Mouse (Mus musculus): ENCODE results near the gene Lin7a. TPM values are rescaled to one million over a fixed set of nuclear protein-coding genes. Genes with fewer than 3 reads are reported as not detected.

The Lin7a gene
- polyA plus RNA-seq, 1 experiment from 2014 or later, result 0.74 TPM

DNA sequence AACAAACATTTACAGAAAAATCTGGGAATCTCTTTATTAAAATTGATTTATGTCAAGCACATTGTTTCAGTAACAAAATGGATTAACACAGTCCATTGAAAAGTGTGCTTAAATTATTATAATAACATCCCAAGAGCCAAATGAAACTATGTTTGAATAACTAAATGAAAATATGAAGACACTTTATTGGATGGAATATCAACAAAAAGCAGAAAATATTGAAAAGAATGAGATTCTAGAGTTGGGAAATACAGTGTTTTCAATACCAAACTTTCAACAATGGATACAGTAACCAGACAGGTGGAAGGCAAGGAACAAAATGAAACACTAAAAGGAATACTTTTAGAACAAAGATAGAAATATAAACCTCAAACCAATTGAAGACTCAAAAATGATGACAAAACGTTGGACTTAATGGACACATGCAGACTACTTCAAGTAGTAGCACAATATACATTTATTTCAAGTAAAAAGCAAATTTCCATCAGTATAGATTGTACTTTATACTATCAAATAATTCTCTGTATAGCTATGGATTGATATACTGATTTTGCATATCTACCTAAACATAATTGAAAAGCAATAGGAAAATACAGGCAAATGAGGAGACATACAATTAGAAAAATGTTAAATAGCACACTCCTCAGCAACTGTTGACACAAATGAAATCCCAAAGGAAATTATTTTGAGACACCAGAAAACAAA is 28.6 kb upstream of the Lin7a start:
- H3K4me1 ChIP-seq (replicated peaks; ENCODE audit: control insufficient read depth, insufficient read depth), result no peaks in the 10 kb centered on the region
- no peaks in the 10 kb centered on the region for H3K9me3 ChIP-seq (ENCODE audit: control insufficient read depth, low read length)
- no peak overlapping the region for H3K27ac ChIP-seq (replicated peaks)
- 74% methylated on average over 1 of the region's 1 CpGs for WGBS
- ATAC-seq (ENCODE audit: low FRiP score, low TSS enrichment), result no peak
- TF ChIP-seq EP300 (optimal IDR thresholded peaks at IDR 0.05), result no peak
- TF ChIP-seq CTCF (IDR thresholded peaks at IDR 0.05; ENCODE audit: low read depth), result no peak
- H3K36me3 ChIP-seq (ENCODE audit: control insufficient read depth, insufficient read depth, low read length), result no peaks in the 10 kb centered on the region
- no peak overlapping the region for H3K9ac ChIP-seq (ENCODE audit: low read length)
- no peak overlapping the region for H3K4me3 ChIP-seq (ENCODE audit: low read depth, low read length)
- no peak overlapping the region for H3K4me2 ChIP-seq (replicated peaks; ENCODE audit: low read depth)
- no peaks in the 10 kb centered on the region for H3K27me3 ChIP-seq (ENCODE audit: control insufficient read depth, insufficient read depth, low read length)
- no peak for DNase-seq (ENCODE audit: low spot score)

DNA sequence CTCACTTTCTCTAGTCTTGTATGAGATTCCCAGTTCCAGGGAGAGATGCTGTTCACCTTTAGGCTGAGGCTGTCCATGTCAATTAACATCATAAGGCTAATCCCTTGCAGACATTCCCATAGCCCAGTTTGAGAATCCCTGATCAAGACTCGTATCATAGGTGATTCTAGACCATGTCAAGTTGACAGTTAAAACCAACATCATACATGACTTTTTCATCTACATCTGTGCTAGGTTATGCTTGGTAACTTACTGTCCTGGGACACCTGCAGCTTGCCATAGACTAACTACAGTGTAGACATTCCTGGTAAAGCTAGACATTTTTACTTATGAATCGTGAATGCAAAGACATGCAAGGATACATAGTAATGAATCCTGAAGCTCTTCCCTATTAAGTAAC is 27.3 kb upstream of the Lin7a start:
- H3K27ac ChIP-seq (replicated peaks), result no peak overlapping the region
- no peak for DNase-seq (ENCODE audit: low spot score)
- H3K9me3 ChIP-seq (ENCODE audit: control insufficient read depth, low read length), result no peaks in the 10 kb centered on the region
- no peak overlapping the region for H3K9ac ChIP-seq (ENCODE audit: low read length)
- H3K36me3 ChIP-seq (ENCODE audit: control insufficient read depth, insufficient read depth, low read length), result no peaks in the 10 kb centered on the region
- no peak overlapping the region for H3K4me2 ChIP-seq (replicated peaks; ENCODE audit: low read depth)
- no peaks in the 10 kb centered on the region for H3K27me3 ChIP-seq (ENCODE audit: control insufficient read depth, insufficient read depth, low read length)
- TF ChIP-seq CTCF (IDR thresholded peaks at IDR 0.05; ENCODE audit: low read depth), result no peak
- TF ChIP-seq EP300 (optimal IDR thresholded peaks at IDR 0.05), result no peak
- no peaks in the 10 kb centered on the region for H3K4me1 ChIP-seq (replicated peaks; ENCODE audit: control insufficient read depth, insufficient read depth)
- H3K4me3 ChIP-seq (ENCODE audit: low read depth, low read length), result no peak overlapping the region
- 88% methylated on average over 2 of the region's 2 CpGs for WGBS
- ATAC-seq (ENCODE audit: low FRiP score, low TSS enrichment), result no peak

DNA sequence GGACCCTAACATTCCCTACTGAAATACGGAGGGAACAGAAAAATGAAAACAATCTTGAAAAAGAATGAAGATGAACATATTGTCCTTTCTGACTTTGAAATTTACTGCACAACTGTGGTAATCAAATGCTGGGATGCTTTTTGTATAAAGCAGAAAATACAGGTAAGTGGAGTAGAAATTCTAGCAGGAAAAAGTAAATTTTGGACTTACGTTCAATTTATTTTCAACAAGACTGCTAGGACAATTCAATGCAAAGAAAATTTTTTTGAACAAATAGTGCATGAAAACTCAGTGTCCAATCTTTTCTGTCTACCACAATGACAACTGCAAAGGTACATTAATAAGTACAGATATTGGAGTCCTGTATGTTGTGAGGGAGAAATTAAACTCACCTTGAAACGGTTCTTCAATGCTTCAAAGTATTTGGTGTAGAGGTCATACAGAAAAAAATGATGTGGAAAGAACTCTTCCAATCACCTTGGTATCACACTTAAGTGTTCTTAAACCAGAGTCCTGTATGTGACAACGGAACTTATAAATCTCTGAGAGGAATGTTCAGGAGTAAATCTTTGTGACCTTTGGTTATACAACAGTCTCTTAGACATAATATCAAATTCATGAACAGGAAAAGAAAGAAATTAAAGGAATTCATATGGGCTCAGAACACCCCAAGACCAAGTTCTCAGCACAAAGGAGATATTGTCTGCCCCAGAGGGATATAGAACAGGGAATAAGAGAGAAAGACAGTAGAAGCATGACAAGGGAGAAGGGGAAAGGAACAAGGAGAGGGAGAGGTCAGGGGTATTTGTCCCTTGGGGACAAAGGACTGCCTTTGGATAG is 26.6 kb upstream of the Lin7a start:
- WGBS, result 86% methylated on average over 4 of the region's 4 CpGs
- H3K27me3 ChIP-seq (ENCODE audit: control insufficient read depth, insufficient read depth, low read length), result no peaks in the 10 kb centered on the region
- H3K27ac ChIP-seq (replicated peaks), result no peak overlapping the region
- H3K36me3 ChIP-seq (ENCODE audit: control insufficient read depth, insufficient read depth, low read length), result no peaks in the 10 kb centered on the region
- DNase-seq (ENCODE audit: low spot score), result no peak
- no peak for TF ChIP-seq CTCF (IDR thresholded peaks at IDR 0.05; ENCODE audit: low read depth)
- no peak for TF ChIP-seq EP300 (optimal IDR thresholded peaks at IDR 0.05)
- no peaks in the 10 kb centered on the region for H3K9me3 ChIP-seq (ENCODE audit: control insufficient read depth, low read length)
- no peaks in the 10 kb centered on the region for H3K4me1 ChIP-seq (replicated peaks; ENCODE audit: control insufficient read depth, insufficient read depth)
- no peak overlapping the region for H3K4me3 ChIP-seq (ENCODE audit: low read depth, low read length)
- no peak for ATAC-seq (ENCODE audit: low FRiP score, low TSS enrichment)
- no peak overlapping the region for H3K4me2 ChIP-seq (replicated peaks; ENCODE audit: low read depth)
- no peak overlapping the region for H3K9ac ChIP-seq (ENCODE audit: low read length)

DNA sequence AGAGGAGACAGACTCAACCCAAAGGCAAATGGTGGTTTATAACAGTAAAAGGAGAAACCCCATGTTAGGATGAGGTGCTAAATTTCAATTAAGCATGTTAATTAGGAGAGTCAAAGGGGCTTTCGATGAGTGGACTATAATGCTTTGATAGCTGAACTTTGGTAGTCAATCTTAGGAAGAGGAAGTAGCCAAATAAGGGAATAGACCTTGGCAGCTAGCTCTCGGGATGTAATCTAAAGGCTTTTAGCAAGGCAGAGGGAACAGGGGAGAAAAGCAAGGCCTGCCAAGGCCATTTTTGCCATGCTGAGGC is 26.0 kb upstream of the Lin7a start:
- DNase-seq (ENCODE audit: low spot score), result no peak
- Histone ChIP-seq H3K9me3 (ENCODE audit: control insufficient read depth, low read length) (no peaks in the 10 kb centered on the region), H3K4me3 (ENCODE audit: low read depth, low read length) (no peak overlapping the region), H3K4me2 (replicated peaks; ENCODE audit: low read depth) (no peak overlapping the region), H3K9ac (ENCODE audit: low read length) (no peak overlapping the region), H3K36me3 (ENCODE audit: control insufficient read depth, insufficient read depth, low read length) (no peaks in the 10 kb centered on the region), H3K4me1 (replicated peaks; ENCODE audit: control insufficient read depth, insufficient read depth) (no peaks in the 10 kb centered on the region), H3K27ac (replicated peaks) (no peak overlapping the region), H3K27me3 (ENCODE audit: control insufficient read depth, insufficient read depth, low read length) (no peaks in the 10 kb centered on the region)
- TF ChIP-seq CTCF (IDR thresholded peaks at IDR 0.05; ENCODE audit: low read depth) (no peak), EP300 (optimal IDR thresholded peaks at IDR 0.05) (no peak)
- 34% methylated on average over 2 of the region's 2 CpGs for WGBS
- no peak for ATAC-seq (ENCODE audit: low FRiP score, low TSS enrichment)

DNA sequence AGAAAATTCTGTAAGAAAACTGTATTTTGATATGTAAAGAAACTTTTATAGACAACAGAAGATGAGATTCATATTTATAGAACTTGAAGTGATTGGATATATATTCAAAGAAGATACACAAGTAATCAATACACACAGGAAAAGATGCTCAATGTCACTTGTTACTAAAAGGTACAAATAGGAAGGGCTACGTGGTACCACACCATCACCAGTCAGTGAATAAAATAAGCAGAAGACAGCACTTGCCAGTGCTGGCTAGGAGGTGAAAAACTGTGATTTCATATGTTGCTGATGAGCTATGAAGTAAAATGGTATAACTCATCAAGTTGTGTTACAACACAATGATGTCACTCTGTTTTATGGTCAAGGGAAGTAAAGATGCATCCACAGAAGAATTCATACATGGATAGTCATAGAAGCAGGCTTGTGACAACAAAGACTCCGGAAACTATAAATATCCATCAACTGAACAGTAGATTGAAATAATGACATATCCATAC is 25.5 kb upstream of the Lin7a start:
- 89% methylated on average over 2 of the region's 2 CpGs for WGBS
- no peak overlapping the region for H3K4me3 ChIP-seq (ENCODE audit: low read depth, low read length)
- TF ChIP-seq CTCF (IDR thresholded peaks at IDR 0.05; ENCODE audit: low read depth), result no peak
- no peak for TF ChIP-seq EP300 (optimal IDR thresholded peaks at IDR 0.05)
- H3K36me3 ChIP-seq (ENCODE audit: control insufficient read depth, insufficient read depth, low read length), result no peaks in the 10 kb centered on the region
- H3K9ac ChIP-seq (ENCODE audit: low read length), result no peak overlapping the region
- no peak for DNase-seq (ENCODE audit: low spot score)
- ATAC-seq (ENCODE audit: low FRiP score, low TSS enrichment), result no peak
- H3K4me1 ChIP-seq (replicated peaks; ENCODE audit: control insufficient read depth, insufficient read depth), result no peaks in the 10 kb centered on the region
- no peaks in the 10 kb centered on the region for H3K27me3 ChIP-seq (ENCODE audit: control insufficient read depth, insufficient read depth, low read length)
- no peaks in the 10 kb centered on the region for H3K9me3 ChIP-seq (ENCODE audit: control insufficient read depth, low read length)
- H3K27ac ChIP-seq (replicated peaks), result no peak overlapping the region
- no peak overlapping the region for H3K4me2 ChIP-seq (replicated peaks; ENCODE audit: low read depth)
